Mouse (Mus musculus) spleen, postnatal 10 days (tissue): Measurements from ENCODE around the gene Txlna.

Source experiments
- DNase-seq, 2 experiments: peaks; one replicate each; pipeline ENCODE4 v3.0.0; 2021 to 2022; ENCODE audit warnings: low spot score in 2 of 2

Gene Txlna

DNA sequence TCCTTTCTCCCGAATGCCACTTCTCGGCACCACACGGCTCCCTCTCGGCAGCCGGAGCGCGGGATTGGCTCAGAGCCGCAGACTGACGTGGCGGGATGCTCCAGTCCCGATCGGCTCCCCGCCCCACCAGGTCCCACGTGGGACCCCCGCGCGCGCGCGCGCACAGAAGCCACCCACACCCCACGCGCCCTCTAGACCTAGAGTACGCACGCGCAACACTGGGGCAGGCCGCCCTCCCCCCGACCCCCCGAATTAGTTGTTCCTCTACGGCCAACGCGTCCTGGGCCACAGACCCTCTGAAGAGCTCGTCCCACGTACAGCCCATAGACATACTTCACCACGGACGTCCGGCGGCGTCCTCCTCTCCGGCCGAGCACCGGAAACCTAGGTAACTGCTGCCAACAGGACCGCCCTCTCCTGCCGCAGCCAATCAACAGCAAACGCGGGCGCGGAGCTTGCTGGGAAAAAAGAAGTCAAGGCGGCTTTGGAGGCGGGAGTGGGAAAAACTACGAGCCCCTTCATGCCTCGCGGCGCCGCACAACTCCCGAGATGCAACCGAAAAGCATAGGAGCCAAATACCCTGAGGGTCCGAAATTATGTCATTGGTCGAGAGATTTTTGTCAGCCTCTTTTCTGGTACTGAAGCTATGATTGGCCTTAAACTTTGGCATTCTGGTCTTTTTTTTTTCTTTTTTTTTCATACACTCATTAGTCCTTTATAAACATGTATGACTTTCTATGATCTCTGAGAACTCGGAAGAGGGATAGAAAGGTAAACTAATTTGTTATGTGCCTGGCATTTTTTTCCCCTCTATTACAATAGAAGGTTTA is at the start of gene Txlna:
Gene Txlna, minus strand, starts transcription at position 428 of the 830 bp plus-strand sequence.
- DNase-seq, result peak; percentile 88 to 97

DNA sequence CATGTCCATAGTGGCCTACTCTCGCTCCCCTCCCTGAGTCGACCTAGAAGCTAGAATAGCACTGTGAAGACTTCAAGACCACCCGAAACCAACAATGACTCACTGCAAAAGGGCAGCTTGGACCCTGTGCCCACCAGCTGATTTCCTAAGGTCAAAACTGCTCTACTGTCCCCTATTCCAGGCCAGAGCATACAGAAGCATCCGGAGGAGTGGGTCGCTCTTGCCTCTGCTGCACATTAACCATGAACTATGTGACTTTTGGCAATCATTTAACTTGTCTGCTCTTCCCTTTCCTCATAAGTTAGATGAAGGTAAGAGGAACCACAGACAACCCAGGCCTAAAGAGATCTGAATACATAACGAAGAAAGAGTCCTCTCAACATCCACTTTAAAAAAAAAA is 43.7 kb upstream of the Txlna start:
- DNase-seq, result no peak

DNA sequence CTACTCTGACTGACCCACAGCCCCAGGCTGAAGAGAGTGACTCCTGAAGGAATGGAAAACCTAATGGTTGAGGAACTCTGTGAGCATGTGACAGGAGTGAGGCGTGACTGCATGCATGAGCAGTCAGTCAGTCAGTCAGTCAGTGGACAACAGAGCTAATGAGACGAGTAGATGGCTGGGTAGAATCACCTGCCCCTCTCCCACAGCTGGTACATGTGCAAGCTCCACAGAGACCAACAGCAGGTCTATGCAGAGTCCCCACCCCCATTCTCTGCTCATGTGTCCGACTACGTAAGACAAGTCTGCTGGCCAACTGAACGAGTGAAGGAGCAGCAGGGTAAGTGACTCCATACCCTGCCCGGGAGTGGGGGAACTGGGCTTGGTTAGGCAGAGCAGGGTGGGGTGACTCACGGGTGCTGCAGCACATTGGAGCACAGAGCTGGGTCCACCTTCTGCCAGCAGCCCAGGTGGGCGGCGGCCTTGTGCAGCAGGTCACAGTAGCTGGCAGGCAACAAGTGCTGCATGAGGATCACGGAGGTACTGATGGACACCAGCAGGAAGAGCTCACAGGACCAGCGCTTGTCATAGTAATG is 43.1 kb upstream of the Txlna start:
- no peak for DNase-seq

DNA sequence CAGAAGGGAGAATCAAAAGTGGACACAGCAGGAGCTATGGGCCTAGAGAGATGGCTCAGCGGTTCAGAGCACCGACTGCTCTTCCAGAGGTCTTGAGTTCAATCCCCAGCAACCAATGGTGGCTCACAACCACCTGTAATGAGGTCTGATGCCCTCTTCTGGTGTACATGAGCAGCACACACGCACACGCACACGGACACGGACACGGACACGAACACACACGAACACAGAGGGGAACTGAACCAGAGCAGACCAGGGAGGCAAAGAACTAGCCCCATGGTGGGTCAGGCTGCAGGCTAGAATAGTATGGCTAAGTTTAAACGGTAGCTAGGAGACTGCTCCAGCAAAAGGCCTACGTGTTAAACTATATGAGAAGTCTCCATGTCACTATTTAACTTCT is 41.0 kb upstream of the Txlna start:
- DNase-seq, result no peak

- DNase-seq, result no peak
Measured at GRCm38 (mm10) chr4:129672878-129673449, 32.1 kb upstream of the Txlna start.

GRCm38 (mm10) chr4:129672083-129672877 is 31.4 kb upstream of the Txlna start, which contains the start of gene Kpna6:
Kpna6 (minus strand) TSS chr4:129672767.
- peak; percentile 85 to 89 for DNase-seq

DNA sequence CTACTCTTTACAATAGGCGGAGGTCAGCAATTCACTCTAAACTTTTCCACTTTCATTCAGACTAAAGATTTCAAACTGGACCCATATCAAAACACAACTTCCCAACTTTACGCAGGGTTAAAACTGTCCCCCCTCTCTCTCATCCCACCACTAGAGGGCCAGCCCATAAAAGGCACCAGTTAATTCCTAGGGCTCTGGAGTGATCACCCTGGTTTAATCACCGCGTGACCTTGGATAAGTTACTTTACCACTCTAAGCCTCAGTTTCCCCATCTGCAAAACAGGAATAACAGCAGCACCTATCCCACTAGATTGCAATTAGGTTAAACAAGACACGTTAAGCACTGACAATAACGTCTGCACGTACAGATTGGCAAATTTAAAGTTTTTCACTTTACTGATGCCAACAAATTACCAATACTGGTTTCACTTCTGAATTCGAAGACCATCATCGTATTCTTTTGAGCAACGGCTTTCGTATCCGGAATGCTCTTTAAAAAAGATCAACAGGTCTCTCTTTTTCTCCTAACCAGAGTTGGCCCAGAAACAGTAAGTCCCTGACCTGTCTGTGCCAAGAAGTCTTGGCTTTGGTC is 30.7 kb upstream of the Txlna start:
- peak; percentile 37 to 68 for DNase-seq

- DNase-seq, result no peak
Measured at GRCm38 (mm10) chr4:129662255-129662813, 21.5 kb upstream of the Txlna start.

DNA sequence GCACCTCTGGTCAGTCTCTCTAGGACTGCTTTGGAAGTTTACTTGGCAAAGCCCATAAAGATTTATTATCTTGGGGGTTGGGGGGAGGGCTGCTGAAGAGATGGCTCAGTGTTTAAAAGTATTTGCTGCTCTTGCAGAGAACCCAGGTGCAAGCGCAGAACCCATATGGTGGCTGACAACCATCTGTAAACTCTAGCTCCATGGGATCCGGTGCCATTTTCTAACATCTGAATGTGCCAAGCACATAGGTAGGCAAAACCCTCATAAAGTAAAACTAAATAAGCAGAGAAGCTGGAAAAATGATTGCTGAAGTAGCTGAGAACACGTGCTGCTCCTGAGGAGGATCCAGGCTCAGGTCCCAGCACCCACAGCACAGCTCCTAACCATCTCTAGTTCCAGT is 20.7 kb upstream of the Txlna start:
- DNase-seq, result no peak

DNA sequence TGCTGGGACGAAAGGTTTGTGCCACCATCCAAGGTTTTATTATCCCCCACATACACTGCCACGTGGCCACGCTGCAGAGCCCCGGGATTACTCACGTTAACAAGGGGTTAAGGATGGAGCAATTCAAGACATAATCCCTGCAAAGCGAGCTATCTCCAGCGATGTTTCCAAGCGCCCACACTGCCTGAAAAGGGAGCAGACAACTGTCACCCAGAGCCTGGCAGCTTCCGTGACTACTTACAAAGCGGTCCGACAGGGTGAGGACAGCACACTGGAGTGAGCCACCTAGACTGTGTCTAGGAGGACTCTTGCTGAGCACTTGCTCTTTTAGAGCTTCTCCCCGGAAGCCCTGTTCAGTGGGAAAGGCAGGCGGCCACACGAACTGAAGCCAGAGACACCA is 13.9 kb upstream of the Txlna start:
- no peak for DNase-seq

DNA sequence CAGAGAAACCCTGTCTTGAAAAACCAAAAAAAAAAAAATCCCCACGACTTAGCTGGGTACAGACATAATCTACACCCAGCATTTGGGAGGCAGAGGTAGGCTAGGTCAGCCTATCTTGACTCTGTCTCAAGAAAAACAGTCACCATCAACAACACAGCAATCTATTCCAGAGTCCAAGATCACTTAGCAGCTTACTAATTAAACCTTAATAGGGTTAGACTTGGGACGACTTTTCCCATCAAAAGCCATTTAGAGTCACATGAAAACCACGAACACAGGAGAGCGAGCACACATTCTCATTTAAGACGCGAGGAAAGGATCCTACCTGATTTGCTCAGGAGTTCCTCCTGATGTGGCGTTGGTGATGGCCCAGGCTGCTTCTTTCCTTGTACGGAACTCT is 9.5 kb upstream of the Txlna start:
- DNase-seq, result no peak

- no peak for DNase-seq
Measured at GRCm38 (mm10) chr4:129648656-129649055, 7.8 kb upstream of the Txlna start.

DNA sequence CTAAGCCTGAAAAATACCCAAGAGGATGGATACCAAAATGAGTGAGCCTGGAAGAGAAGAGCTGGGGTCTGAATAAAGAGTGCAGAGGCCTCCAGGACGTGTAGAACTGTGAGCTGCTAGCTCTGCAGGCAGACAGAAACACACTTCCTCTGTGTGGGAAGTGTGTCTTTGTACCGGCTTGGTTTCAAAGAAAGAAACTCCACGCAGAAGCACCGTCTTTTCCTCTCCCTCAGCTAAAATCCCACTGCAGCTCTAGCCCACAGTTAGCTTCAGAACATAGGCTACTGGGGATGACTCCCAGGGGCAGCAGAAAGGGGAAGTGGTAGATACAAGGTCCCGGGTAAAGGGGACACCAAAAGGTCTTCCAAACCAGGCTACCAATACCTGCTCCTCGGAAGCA is 4.3 kb upstream of the Txlna start:
- no peak for DNase-seq

- no peak for DNase-seq
Measured at GRCm38 (mm10) chr4:129641756-129642155, 891 bp upstream of the Txlna start.

- DNase-seq, result peak; percentile 42
Measured at GRCm38 (mm10) chr4:129640101-129640637, 696 bp downstream of the Txlna start.

GRCm38 (mm10) chr4:129639221-129639620 is 1.6 kb downstream of the Txlna start:
- no peak for DNase-seq

DNA sequence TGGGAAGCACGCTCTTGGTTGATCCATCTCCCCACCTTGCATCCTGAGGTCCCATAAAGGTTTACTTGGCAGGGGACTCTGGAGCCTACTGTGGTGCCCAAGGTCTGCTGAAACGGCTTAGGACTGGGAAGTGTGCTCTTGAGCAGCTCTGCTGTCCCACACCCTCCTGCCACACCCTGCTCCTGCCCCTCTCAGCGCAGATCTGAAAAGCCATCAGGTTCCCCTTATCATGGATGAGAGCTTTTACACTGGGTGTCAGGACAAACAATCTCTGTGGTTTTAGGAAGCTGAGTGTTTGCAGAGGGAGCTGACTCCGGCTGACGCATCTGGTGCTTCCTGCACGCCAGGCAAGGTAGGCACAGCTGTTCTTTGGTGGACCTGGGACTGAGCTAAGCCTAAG is 7.0 kb downstream of the Txlna start:
- no peak for DNase-seq

DNA sequence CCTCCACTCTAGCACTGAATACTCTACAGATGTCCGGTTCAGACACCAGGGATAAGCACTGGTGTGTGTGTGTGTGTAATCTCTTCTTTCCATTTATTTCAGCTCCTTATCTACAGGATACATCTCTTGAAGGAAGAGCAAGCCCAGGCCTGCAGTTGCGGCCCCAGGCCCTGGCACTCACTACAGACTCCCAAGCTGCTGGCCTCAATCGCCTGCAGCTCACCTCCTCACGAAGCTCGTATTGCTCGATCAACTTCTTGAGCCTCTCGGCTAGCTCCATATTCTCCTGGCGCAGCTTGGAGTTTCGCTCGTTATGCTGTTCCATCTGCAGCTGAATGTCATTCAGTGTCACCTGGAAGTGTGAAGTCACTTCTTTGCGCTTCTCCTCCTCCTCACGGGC is 9.0 kb downstream of the Txlna start:
- no peak for DNase-seq

GRCm38 (mm10) chr4:129630944-129631343 is 9.9 kb downstream of the Txlna start:
- DNase-seq, result no peak

DNA sequence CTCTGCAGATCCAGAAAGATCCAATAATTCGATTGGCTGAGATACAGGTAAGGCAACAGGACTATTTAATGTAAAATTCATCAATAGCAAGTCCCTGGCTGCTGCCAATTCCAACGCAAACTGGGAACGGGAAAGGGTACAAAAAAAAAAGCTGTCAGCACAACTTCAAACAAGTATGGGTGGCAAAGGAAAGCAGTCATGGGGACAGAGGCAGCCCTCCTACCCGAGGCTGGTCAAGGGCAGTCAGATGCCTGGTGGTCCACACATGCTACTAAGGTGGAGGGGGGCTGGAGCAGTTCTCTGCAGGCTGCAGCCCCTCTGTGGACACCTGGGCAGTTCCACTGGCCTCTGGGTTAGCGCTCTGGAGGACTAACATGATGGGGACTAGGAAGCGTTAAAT is 14.8 kb downstream of the Txlna start:
- DNase-seq, result no peak

DNA sequence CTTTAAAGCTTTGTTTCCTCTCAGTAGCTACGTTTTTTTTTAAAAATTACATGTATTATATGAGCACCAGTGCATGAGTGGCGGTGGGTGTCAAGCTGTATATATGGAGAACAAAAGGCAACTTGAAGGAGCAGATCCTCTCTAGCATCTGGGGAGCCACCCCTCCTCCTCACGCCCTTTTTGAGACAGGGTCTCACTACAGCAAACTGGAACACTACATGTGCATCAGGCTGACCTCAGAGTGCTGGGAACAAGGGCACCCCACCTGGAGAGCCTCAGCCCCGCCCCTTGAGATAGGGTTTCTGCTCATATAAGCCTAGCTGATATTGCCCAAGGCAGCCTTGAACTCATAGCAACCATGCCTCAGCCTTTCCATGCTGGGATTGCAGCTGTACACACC is 15.4 kb downstream of the Txlna start:
- no peak for DNase-seq
